Mouse (Mus musculus) layer of hippocampus, adult 2 months (tissue): ENCODE data around the gene Pnpla2. TPM values are rescaled to one million over a fixed set of nuclear protein-coding genes. Genes with fewer than 3 reads are reported as not detected.

Experiments
- DNase-seq, 2 experiments: peaks; one replicate each; pipeline ENCODE4 v3.0.0; 2022; ENCODE audit warnings: low spot score in 2 of 2
- H3K27ac ChIP-seq: fragments of 200-600 bp; 2 replicates; pipeline ENCODE4 v1.8.1; 2022
- H3K4me3 ChIP-seq: fragments of 200-600 bp; 2 replicates; pipeline ENCODE4 v1.8.1; 2022; ENCODE audit warnings: mild to moderate bottlenecking
- CTCF ChIP-seq: fragments of 200-600 bp; conservative IDR thresholded peaks from 2 replicates; pipeline ENCODE4 v1.8.1; 2022; ENCODE audit warnings: antibody characterized with exemption, mild to moderate bottlenecking, moderate library complexity
- total RNA-seq, 2 experiments: library from RNA; stranded (reverse); gene quantifications; 2 replicates each; pipeline ENCODE4 v1.2.3; 2021

Gene Pnpla2
- total RNA-seq, 2 experiments from 2014 or later: 25.1 to 28.3 TPM

DNA sequence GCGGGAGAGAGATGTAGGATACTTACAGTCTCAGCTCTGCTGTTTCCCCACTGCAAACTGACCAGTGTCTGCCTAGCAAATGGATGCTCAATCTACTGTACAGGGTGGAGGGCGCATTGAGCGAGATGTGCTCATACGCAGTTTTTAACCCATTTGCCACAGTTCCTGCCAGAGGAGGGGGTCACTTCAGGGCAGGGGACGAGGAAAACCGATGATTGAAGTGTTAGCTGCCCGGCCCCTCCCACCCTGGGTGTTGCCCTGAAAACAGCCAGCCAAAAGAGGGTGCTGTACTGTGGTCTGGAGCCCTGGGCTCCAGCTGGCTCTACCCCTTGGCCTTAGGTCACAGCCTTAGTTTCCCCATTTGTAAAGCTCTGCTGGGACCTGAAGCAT lies 22.0 kb downstream of the Pnpla2 start:
- Histone ChIP-seq H3K4me3 (peak overlapping the region; percentile 28; the same call in 1 of the 2 replicates), H3K27ac (peak overlapping the region; percentile 71; the same call in 1 of the 2 replicates)
- no peak for TF ChIP-seq CTCF
- no peak for DNase-seq

DNA sequence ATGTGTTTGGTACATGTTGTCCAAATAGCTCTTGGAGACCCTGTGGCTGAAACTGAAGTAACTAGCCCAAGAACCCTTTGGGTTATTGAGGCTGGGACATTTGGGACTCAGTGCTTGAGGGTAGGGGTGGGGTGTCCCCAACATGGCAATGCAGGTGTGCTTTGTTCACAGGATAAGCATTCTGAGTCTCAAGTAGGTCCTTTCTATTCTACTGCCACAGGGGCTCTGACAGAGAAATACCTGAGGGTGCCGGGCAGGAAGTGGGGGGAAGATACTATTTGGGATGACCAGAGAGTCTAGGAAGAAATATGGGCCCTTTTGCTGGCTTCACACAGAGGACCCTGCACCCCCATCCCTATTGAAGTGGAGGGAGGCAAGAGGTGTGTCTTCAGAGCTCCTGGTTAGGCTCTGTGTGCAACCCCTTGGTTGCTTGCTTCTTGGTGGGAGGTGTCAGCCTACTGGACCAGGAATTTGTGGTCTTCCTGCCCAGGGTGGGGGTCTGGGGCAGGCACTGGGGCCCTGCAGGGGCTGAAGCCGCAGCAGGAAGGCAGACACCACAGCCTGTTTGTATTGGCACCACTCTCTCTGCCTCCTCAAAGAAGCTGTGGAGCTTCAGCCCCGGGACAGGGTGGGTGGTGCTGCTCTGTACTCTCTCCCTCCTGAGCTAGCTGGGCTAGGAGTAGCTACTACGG lies 22.7 kb downstream of the Pnpla2 start:
- Histone ChIP-seq H3K27ac (peak overlapping the region; percentile 71; the same call in 1 of the 2 replicates), H3K4me3 (no peak overlapping the region; the same call in 1 of the 2 replicates)
- DNase-seq: no peak
- TF ChIP-seq CTCF: no peak

DNA sequence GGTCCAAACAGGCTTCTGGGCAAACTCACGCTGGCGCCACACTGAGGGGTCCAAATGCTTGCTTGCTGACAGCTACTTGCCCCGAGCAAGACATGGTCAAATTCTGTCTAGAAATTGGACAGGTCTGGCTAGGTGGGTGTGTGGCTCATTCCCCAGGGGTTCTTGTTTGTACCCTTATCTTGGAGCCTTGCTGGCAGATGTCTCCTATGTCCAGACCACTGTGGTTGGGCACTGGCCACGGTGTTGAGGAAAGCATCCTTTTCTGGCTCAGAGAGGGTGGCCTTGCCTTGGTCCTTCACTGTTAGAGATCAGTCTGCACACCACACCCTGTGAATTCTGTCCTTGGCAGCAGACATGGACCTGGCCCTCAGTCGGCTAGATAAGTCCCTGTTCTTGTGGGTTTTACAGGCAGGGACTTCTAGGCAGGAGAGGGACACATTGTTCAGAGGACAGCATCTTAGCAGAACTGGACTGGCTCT lies 23.3 kb downstream of the Pnpla2 start:
- no peak for TF ChIP-seq CTCF
- peak overlapping the region; percentile 28; the same call in 1 of the 2 replicates for H3K27ac ChIP-seq
- no peak for DNase-seq
- H3K4me3 ChIP-seq: no peak overlapping the region

DNA sequence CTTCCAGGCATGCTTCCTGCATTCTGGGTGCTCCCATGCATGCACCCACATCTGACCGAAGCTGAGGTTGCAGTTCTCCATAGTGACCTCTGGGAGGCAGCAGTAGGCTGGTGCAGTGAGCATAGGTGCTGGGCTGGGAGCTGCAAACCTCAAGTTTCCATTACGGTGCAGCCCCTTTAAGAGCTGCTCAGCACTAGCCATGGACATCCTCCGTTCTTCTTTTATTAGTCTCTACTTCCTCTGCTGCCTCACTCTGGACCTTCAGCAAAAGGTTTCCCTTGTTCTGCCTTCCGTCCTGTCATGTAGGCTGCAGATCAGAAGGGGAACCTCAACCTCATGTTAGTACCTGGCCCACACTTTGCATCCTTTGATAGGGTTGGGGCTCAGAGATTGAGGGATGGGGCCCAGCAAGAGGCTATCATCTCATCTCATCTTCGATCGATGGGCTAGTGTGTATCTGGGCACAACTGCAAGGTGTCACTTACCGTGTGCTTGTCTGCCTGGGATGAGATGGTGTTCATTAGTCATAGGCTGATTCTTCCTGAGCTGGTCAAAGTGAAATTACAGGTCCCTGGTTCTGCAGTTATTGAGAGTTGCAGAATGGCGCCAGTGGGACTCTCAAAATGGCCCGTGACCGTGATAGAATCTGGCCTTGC lies 26.0 kb downstream of the Pnpla2 start:
- no peak overlapping the region for H3K27ac ChIP-seq
- DNase-seq: peak; percentile 74
- H3K4me3 ChIP-seq: no peak overlapping the region; the same call in 1 of the 2 replicates
- peak; percentile 94 for TF ChIP-seq CTCF

DNA sequence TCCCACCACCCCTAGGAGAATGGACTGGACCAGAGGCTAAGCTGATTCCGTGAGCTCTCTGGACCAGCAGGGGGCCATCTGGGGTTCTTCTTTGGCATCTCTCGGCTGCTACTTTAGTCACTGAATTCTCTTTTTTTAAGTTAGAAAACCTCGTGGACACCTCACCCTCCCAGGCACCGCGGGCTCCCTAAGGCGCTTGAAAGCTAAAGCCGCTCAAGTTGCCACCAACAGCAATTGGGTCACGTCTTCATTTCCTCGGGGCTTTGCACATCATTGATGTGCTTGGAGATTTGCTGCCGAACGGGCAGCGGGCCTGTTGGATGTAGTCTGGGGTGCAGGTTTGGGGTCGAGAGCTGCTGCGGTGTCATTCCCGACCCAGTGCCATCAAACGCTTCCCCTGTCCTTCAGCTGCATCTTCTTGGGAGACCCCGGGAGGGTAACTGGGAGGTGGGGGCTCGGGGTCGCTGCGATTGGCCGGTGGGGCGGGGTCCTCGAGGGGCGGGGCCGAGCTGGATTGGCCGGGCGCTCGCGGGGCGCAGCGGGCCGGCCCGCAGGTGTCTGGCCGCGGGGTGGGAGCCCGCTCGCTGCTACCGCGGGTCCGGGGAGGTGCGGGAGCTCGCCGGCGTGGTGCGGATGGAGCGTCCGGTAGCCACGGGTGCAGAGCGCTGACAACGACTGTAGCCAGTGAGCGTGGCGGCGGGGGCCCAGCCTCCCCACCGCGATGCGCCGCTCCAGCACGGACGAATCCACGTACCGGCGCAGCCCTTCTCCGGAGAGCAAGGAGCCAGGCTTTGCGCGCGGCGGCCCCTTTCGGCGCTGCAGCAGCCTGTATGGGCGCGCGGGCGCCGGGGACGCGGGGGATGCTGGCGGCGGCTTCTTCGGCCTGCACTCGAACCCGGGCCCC lies 26.8 kb downstream of the Pnpla2 start:
- no peak for DNase-seq
- peak; percentile 62 for TF ChIP-seq CTCF
- peak overlapping the region; percentile 58 for H3K4me3 ChIP-seq
- H3K27ac ChIP-seq: peak overlapping the region; percentile 64

DNA sequence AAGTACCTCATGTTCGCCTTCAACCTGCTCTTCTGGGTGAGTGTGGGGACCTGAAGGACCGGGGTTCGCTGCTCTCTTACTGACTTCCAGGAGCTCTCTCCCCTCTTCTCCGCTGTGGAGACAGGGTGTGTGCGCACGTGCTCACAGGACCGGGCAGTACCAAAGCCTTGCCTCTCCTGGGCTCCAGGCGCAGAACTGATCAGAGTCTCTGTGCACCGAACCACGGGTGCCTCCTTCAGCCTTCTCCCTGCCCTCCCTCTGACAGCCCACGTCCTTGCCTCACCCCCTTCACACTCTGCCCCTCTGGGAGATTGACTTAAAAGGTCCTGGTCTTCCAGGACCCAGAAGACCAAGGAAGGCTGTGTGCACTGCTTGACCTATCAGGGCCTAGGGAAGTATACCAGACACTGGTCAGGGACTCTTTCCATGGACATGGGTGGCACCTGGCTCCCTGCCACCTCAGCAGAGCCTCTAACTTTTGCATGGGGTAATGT lies 27.6 kb downstream of the Pnpla2 start:
- DNase-seq: no peak
- Histone ChIP-seq H3K27ac (peak overlapping the region; percentile 64; the same call in 1 of the 2 replicates), H3K4me3 (peak overlapping the region; percentile 58)
- TF ChIP-seq CTCF: no peak

DNA sequence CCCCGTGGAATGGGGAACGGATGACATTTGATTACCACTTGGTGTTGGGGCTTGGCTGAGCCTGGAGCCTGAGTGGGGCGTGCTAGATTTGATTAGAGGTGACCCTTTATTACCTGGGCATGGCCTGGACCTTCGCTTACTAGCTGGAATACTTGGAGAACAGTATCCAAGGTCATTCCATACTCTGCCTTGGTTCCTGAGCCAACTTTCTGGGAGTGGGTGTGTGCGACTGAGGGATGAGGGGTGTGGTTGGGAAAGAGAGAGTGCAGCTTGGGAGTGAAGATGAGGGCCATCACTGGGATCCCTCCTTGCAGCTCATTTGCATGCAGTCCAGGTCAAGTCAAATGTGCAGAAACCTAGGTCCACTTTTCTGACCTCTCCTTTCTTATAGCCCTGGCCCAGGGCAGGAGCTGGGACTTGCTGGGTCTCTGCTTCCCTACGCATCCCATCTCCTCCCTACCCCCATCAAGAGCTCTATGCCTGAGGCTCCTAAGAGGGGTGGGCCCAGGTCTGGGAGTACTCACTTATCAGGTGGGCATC lies 28.2 kb downstream of the Pnpla2 start:
- DNase-seq: no peak
- no peak overlapping the region for H3K27ac ChIP-seq
- H3K4me3 ChIP-seq: no peak overlapping the region; the same call in 1 of the 2 replicates
- TF ChIP-seq CTCF: no peak

DNA sequence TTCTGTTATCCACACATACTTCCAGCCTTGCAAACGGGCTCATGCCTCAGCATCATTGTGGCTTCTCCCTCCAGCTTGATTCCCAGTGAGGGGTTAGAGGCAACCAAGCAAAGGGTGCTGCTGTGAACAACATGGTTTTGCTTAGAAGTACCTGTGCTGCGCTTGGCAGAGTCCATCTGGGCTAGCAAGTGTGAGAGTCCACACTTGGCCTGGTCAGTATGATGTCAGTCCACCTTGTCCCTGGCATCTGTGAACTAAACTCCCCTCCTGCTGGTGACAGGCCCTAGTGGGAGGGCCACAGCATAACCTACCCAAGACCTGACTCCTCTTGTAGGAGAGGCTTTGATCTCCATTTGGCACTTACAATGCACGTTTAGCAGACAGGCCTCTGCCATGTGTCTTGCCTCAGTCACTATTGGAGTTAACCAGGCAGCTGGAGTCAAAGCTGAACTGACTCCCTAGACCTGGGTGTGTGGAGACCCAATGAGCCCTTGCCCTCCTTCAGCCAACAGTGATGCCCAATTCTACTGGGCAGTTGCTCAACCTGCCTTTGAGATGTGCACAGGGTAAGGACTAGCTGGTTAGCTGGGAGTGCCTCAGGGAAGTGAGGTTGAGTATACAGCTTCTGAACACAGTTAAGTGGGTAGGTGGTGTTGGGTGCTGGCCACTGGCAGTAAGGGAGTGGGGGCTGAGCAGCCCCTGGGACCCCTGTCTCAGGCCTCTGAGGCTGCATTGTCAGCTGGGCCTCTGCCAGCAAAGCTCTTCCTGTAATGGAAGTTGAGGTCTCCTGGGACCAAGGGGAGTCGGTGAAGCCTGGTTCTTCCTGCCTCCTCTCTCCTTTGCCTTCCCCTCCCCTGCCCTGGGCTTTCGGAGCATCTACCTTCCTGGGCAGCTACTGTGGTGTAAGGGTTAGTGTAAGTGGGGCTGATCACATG lies 29.5 kb downstream of the Pnpla2 start:
- no peak overlapping the region for H3K27ac ChIP-seq
- DNase-seq: no peak
- no peak for TF ChIP-seq CTCF
- H3K4me3 ChIP-seq: no peak overlapping the region

DNA sequence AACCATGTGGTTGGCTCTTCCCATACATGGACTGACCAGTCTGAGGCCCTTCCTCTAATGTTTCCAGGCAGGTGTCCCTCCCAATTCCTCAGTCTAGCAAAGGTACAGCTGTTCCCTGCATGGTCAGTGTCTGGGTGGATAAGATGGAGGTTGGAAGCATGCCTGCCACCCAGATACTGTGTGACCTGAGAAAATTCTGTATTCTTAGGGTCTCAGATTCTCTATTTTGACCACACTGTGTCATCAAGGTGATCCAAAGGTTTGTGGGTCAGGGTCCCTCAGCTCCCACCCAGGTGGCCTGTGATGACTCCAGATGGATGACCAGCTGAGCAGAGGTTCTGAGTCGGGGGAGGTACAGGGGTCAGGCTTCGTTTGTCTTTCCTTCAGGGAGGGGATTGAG lies 30.2 kb downstream of the Pnpla2 start:
- no peak overlapping the region for H3K27ac ChIP-seq
- no peak for DNase-seq
- no peak overlapping the region for H3K4me3 ChIP-seq
- TF ChIP-seq CTCF: no peak

DNA sequence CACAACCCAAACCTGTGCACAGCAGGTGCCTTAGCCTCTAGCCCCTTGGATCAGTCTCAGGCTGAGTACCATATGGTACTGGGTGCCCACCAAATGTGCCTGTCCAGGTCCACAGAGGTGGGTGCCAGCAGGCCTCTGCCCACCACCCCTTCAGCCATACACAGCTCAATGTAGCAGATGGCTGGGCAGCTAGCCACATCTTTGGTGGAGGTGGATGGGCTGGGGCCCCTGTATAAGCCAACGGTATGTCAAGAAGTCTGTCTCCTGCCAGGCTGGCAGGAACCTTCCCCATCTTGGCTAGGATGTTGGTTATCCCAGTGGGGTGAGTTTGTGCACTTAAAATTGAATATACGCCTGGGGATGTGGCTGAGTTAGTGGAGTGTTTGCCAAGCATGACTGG lies 30.6 kb downstream of the Pnpla2 start:
- TF ChIP-seq CTCF: no peak
- no peak overlapping the region for H3K27ac ChIP-seq
- DNase-seq: no peak
- no peak overlapping the region for H3K4me3 ChIP-seq

DNA sequence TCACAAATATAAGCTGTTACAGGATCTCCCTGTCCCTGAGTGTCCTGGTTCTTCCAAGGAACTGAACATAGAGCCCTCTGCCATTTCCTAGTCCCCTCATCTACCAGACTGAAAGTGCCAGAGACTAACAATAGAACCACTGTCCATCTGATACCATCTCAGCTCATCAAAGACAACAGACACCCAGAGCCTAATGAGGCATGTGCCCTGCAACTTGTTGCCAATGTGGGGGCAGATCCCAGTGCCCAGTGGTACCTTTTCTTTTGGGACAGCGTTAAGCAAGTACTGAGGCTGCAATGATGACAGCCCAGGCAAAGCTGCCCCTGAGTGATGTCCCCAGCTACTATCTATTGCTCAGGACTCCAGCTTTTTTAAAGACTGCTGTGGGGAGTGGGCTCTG lies 31.2 kb downstream of the Pnpla2 start:
- TF ChIP-seq CTCF: no peak
- Histone ChIP-seq H3K27ac (no peak overlapping the region), H3K4me3 (no peak overlapping the region)
- DNase-seq: no peak
